Mouse (Mus musculus) central nervous system, embryonic 11.5 days (tissue): Measurements from ENCODE around the gene Gan. TPM values are rescaled to one million over a fixed set of nuclear protein-coding genes. Genes with fewer than 3 reads are reported as not detected.

Experiments used
- polyA plus RNA-seq: library from polyadenylated mRNA; depleted of rRNA; stranded (reverse); fragments of >200 nt; gene quantifications from 2 replicates; pipeline ENCODE4 v1.2.3, GENCODE M21; 2012; rRNA removed

The Gan gene
- 7.7 and 8.5 TPM in 2 replicates for polyA plus RNA-seq

GRCm38 (mm10) chr8:117158135-117158761 lies at the start of gene Gan:
Gene Gan, plus strand, starts transcription at chr8:117158135.

DNA sequence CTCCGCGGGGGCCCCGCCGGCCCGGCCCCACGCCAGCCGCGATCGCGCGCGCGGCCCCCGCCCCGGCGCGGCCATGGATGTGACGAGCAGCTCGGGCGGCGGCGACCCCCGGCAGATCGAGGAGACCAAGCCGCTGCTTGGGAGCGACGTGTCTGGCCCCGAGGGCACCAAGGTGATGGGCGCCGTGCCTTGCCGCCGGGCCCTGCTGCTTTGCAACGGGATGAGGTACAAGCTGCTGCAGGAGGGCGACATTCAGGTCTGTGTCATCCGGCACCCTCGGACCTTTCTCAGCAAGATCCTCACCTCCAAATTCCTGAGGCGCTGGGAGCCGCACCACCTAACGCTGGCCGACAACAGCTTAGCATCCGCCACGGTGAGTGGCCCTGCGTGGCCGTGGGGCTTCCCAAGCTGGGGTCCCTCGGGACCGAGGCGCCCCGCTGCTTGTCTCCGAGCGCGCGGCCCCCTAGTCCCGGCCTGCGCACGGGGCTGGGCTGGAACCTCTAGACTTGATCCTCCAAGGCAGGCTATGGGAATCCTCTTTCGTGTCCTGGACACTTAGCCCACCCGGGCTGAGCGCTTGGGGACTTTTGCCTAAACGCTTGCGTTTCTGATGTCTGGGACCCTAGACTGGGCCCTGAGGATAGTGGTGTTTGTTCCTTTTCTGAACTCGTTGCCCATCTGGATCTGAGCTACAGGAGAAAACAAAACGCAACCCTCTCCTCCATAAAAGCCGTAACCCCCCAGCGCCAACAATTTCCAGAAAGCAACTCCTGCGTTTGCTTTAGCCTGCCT lies 99.3 kb downstream of the Gan start, which contains the start of gene Cmip:
Cmip (plus strand) TSS at position 36 of the 792 bp plus-strand sequence.

Other genes with a start within 250 kb of the Gan start
- 37.7 and 58.2 TPM in 2 replicates for gene Cmc2, start 236.7 kb upstream of the Gan start, polyA plus RNA-seq
- 41.1 and 48.8 TPM in 2 replicates for gene Cenpn, start 236.4 kb upstream of the Gan start, polyA plus RNA-seq
- gene Atmin, start 214.7 kb upstream of the Gan start, polyA plus RNA-seq, result 11.5 and 14.6 TPM in 2 replicates
- gene 1700030J22Rik, start 179.2 kb upstream of the Gan start, polyA plus RNA-seq, result 2.5 and 4.6 TPM in 2 replicates
- gene Gcsh, start 164.6 kb upstream of the Gan start, polyA plus RNA-seq, result 101 and 140 TPM in 2 replicates
- 0.06 TPM in 1 of 2 replicates, not detected in the other for gene Pkd1l2, start 75.7 kb upstream of the Gan start, polyA plus RNA-seq
- 0.60 and 0.64 TPM in 2 replicates for gene Bco1, start 62.3 kb upstream of the Gan start, polyA plus RNA-seq
- 51.4 and 52.3 TPM in 2 replicates for gene Cmip, start 98.9 kb downstream of the Gan start, polyA plus RNA-seq